12 mouse cellular contexts compared by ENCODE assay signal in the genomic region with DNA sequence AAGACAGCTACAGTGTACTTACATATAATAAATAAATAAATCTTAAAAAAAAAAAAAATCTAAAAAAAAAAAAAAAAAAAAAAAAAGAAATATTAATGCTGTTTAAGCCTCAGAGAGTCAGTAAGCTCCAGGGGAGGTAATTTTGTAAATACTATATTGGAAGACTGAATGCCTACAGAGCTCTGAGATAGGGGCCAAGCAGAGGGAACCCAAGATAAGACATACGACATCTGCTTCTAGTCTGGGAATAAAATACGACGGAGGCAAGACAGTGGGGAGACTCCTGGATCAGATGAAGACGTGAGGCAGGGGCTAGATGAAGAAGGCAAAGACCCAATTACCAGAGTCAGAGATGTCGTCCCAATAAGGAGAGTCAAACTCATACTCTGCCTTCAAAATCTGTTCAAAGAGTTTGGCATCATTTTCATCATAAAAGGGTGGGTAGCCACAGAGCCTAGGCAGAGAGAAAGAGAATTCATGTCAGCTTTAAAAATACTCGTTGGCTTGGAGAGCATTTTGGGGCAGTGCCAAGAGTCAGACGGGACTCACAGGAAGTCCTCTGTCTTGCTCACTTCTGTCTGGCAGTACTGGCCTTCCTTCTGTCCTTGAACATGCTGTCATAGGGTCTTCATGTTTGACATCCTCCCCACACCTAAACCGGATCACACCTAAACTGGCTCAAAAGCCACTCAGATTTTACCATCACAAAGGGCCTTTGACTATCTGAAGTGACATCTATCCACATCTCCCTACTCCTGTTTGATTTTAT. TPM values are rescaled to one million over a fixed set of nuclear protein-coding genes. Genes with fewer than 3 reads are reported as not detected.
DNase-seq lines count a peak whose midpoint lies in the region; ATAC-seq and TF ChIP-seq lines count a peak whose summit lies in the region.
"Had no signal": no experiment of that assay in that cellular context is flagged by ENCODE, and none has a peak within 500 bp of the region (broad histone marks: within the 10 kb centered on the region; RNA-seq: fewer than 3 reads in every experiment).

No protein-coding gene starts in this region.

- H3K27ac ChIP-seq in heart, adult 2 months, result peak overlapping the region; percentile 34
- no peak overlapping the region for H3K27ac ChIP-seq in liver, embryonic 12.5 days
- H3K27ac ChIP-seq in liver, postnatal 0 days (ENCODE audit: low read depth), result no peak overlapping the region
- H3K27ac ChIP-seq: neural tube, embryonic 12.5 days had no signal

- intact Hi-C loops in heart, adult 2 months (cut with DNase I), result no loop called here
- intact Hi-C loops in heart, postnatal 25 days (cut with DNase I), result no loop called here

- H3K4me3 ChIP-seq in heart, adult 2 months, result no peak overlapping the region
- H3K4me3 ChIP-seq in liver, embryonic 12.5 days, result no peak overlapping the region
- no peak overlapping the region for H3K4me3 ChIP-seq in liver, postnatal 0 days (ENCODE audit: low read depth, low read length)
- H3K4me3 ChIP-seq: neural tube, embryonic 12.5 days had no signal

- peak; percentile 53 for ATAC-seq in liver, embryonic 12.5 days
- ATAC-seq in liver, postnatal 0 days, result no peak
- no peak for ATAC-seq in frontal cortex, adult (ENCODE audit: low TSS enrichment)

- no peak for TF ChIP-seq POLR2A in heart, adult 2 months (IDR thresholded peaks at IDR 0.05; ENCODE audit: insufficient read depth, low read depth, low read length)

- peak overlapping the region; percentile 14; the same call in 1 of the 2 replicates for H3K4me2 ChIP-seq in liver, embryonic 12.5 days
- no peak overlapping the region for H3K4me2 ChIP-seq in liver, postnatal 0 days (ENCODE audit: low read depth, low read length)
- H3K4me2 ChIP-seq: midbrain, embryonic 11.5 days; neural tube, embryonic 12.5 days had no signal

- H3K9me3 ChIP-seq in liver, embryonic 12.5 days (replicated peaks), result no peaks in the 10 kb centered on the region
- H3K9me3 ChIP-seq in liver, postnatal 0 days (ENCODE audit: low read length), result no peaks in the 10 kb centered on the region
- H3K9me3 ChIP-seq: neural tube, embryonic 12.5 days had no signal

- TF ChIP-seq EP300 in heart, adult 2 months (IDR thresholded peaks at IDR 0.05; ENCODE audit: insufficient read depth, low read depth, low read length), result no peak
- TF ChIP-seq EP300 in liver, postnatal 0 days (IDR thresholded peaks at IDR 0.05; ENCODE audit: low read depth), result no peak

- no peak for TF ChIP-seq CTCF in heart, adult 2 months (IDR thresholded peaks at IDR 0.05)
- no peak for TF ChIP-seq CTCF in liver, postnatal 0 days (IDR thresholded peaks at IDR 0.05; ENCODE audit: low read depth)

- no peak for DNase-seq in heart, adult 2 months
- no peak for DNase-seq in heart, postnatal 25 days (ENCODE audit: low spot score)
- no peak for DNase-seq in liver, postnatal 0 days
- DNase-seq in adrenal gland, postnatal 25 days, result peak; percentile 61
- peak; percentile 63 to 68 for DNase-seq in kidney, postnatal 25 days
- no peak for DNase-seq in B cell, adult 2 months
- DNase-seq: right cerebral cortex, adult 18-20 months; thymus, postnatal 4 days had no signal

- H3K79me2 ChIP-seq in heart, adult 2 months (replicated peaks; ENCODE audit: control insufficient read depth, insufficient read depth, low read length), result no peaks in the 10 kb centered on the region

- no peak overlapping the region for H3K9ac ChIP-seq in heart, adult 2 months (ENCODE audit: low read depth, low read length)
- no peak overlapping the region for H3K9ac ChIP-seq in liver, embryonic 12.5 days
- no peak overlapping the region for H3K9ac ChIP-seq in liver, postnatal 0 days (replicated peaks)
- H3K9ac ChIP-seq: neural tube, embryonic 12.5 days had no signal

- peaks cover 8% of the 10 kb centered on the region for H3K36me3 ChIP-seq in heart, adult 2 months (ENCODE audit: control insufficient read depth, insufficient read depth, low read length)
- H3K36me3 ChIP-seq in liver, embryonic 12.5 days, result peaks cover 67% of the 10 kb centered on the region
- peaks cover 31% of the 10 kb centered on the region for H3K36me3 ChIP-seq in liver, postnatal 0 days (replicated peaks; ENCODE audit: insufficient read depth, low read length)

- 21% methylated on average over 8 of the region's 8 CpGs for WGBS in heart, adult 2 months
- 40% methylated on average over 8 of the region's 8 CpGs for WGBS in liver, embryonic 12.5 days (ENCODE audit: insufficient replicate concordance)
- WGBS in liver, postnatal 0 days (ENCODE audit: insufficient replicate concordance), result 47% methylated on average over 8 of the region's 8 CpGs

- peaks cover 8% of the 10 kb centered on the region for H3K4me1 ChIP-seq in heart, adult 2 months (ENCODE audit: control insufficient read depth, insufficient read depth, low read length)
- peaks cover 33% of the 10 kb centered on the region for H3K4me1 ChIP-seq in liver, embryonic 12.5 days
- peaks cover 9% of the 10 kb centered on the region; the same call in 1 of the 2 replicates for H3K4me1 ChIP-seq in liver, postnatal 0 days (ENCODE audit: insufficient read depth)

- H3K27me3 ChIP-seq in heart, adult 2 months (ENCODE audit: control insufficient read depth, insufficient read depth, low read length), result no peaks in the 10 kb centered on the region
- no peaks in the 10 kb centered on the region for H3K27me3 ChIP-seq in liver, embryonic 12.5 days (replicated peaks)
- no peaks in the 10 kb centered on the region for H3K27me3 ChIP-seq in liver, postnatal 0 days (ENCODE audit: insufficient read depth, low read length)
- H3K27me3 ChIP-seq: neural tube, embryonic 12.5 days had no signal

RNA-seq across cellular contexts. Expression of gene Camk1, which starts 6.7 kb away (rescaled TPM):
- total RNA-seq in heart, adult 2 months (2021), result 10 to 100 TPM; 63.0 to 68.2 TPM
- polyA plus RNA-seq in heart, adult 2 months (2012; rRNA removed), result 74.8 and 98.0 TPM in 2 replicates
- 10 to 100 TPM; 65.9 to 68.5 TPM for total RNA-seq in heart, postnatal 25 days (2021)
- polyA plus RNA-seq in liver, embryonic 12.5 days (2016; fragmentation: Nextera tagmentation; extraction: Ambion mirVana), result 31.5 TPM in 2 replicates
- 17.9 and 18.1 TPM in 2 replicates for polyA plus RNA-seq in liver, postnatal 0 days (2015; fragmentation: Nextera tagmentation; extraction: Ambion mirVana)
- total RNA-seq in adrenal gland, postnatal 25 days (2021), result 45.3 and 62.0 TPM in 2 replicates

RNA-seq across cellular contexts. Expression of gene Ogg1, which starts 10.3 kb away (rescaled TPM):
- 1 to 10 TPM; 5.0 to 5.7 TPM for total RNA-seq in heart, adult 2 months (2021)
- 10.2 and 10.3 TPM in 2 replicates for polyA plus RNA-seq in heart, adult 2 months (2012; rRNA removed)
- total RNA-seq in heart, postnatal 25 days (2021), result 1 to 10 TPM; 4.4 to 4.8 TPM
- 8.7 and 9.1 TPM in 2 replicates for polyA plus RNA-seq in liver, embryonic 12.5 days (2016; fragmentation: Nextera tagmentation; extraction: Ambion mirVana)
- 3.8 and 4.2 TPM in 2 replicates for polyA plus RNA-seq in liver, postnatal 0 days (2015; fragmentation: Nextera tagmentation; extraction: Ambion mirVana)
- total RNA-seq in adrenal gland, postnatal 25 days (2021), result 16.7 and 19.9 TPM in 2 replicates

RNA-seq across cellular contexts. Expression of gene Brpf1, which starts 30.1 kb away (rescaled TPM):
- total RNA-seq in heart, adult 2 months (2021), result 10 to 100 TPM; 11.0 to 14.4 TPM
- 9.9 and 12.8 TPM in 2 replicates for polyA plus RNA-seq in heart, adult 2 months (2012; rRNA removed)
- total RNA-seq in heart, postnatal 25 days (2021), result 10 to 100 TPM; 12.7 to 15.8 TPM
- 15.8 and 16.0 TPM in 2 replicates for polyA plus RNA-seq in liver, embryonic 12.5 days (2016; fragmentation: Nextera tagmentation; extraction: Ambion mirVana)
- polyA plus RNA-seq in liver, postnatal 0 days (2015; fragmentation: Nextera tagmentation; extraction: Ambion mirVana), result 4.1 and 4.8 TPM in 2 replicates
- total RNA-seq in adrenal gland, postnatal 25 days (2021), result 27.8 and 32.9 TPM in 2 replicates

RNA-seq across cellular contexts. Expression of gene Tada3, which starts 40.6 kb away (rescaled TPM):
- 10 to 100 TPM; 23.5 to 24.2 TPM for total RNA-seq in heart, adult 2 months (2021)
- polyA plus RNA-seq in heart, adult 2 months (2012; rRNA removed), result 16.1 and 16.2 TPM in 2 replicates
- total RNA-seq in heart, postnatal 25 days (2021), result 10 to 100 TPM; 21.2 to 24.4 TPM
- polyA plus RNA-seq in liver, embryonic 12.5 days (2016; fragmentation: Nextera tagmentation; extraction: Ambion mirVana), result 29.2 and 33.3 TPM in 2 replicates
- 11.1 and 11.9 TPM in 2 replicates for polyA plus RNA-seq in liver, postnatal 0 days (2015; fragmentation: Nextera tagmentation; extraction: Ambion mirVana)
- 51.4 and 54.5 TPM in 2 replicates for total RNA-seq in adrenal gland, postnatal 25 days (2021)

RNA-seq across cellular contexts. Expression of gene Arpc4, which starts 40.9 kb away (rescaled TPM):
- 10 to 100 TPM; 66.4 to 66.9 TPM for total RNA-seq in heart, adult 2 months (2021)
- 26.6 and 34.2 TPM in 2 replicates for polyA plus RNA-seq in heart, adult 2 months (2012; rRNA removed)
- total RNA-seq in heart, postnatal 25 days (2021), result 10 to 100 TPM; 66.4 to 74.2 TPM
- 275 and 294 TPM in 2 replicates for polyA plus RNA-seq in liver, embryonic 12.5 days (2016; fragmentation: Nextera tagmentation; extraction: Ambion mirVana)
- polyA plus RNA-seq in liver, postnatal 0 days (2015; fragmentation: Nextera tagmentation; extraction: Ambion mirVana), result 188 and 198 TPM in 2 replicates
- 143 and 191 TPM in 2 replicates for total RNA-seq in adrenal gland, postnatal 25 days (2021)

Comparison
In these comparisons a context has a peak if more than half of its experiments do, and no peak if none do; other contexts are left out.
1. DNase-seq: peak in adrenal gland, postnatal 25 days (single experiment) and kidney, postnatal 25 days (2 of 2); none in heart, adult 2 months (0 of 2), heart, postnatal 25 days (single experiment), liver, postnatal 0 days (single experiment) and B cell, adult 2 months (0 of 2).